10 mouse cellular contexts compared by ENCODE assay signal in genomic region chr7:89903442-89904343, GRCm38 (mm10). TPM values are rescaled to one million over a fixed set of nuclear protein-coding genes. Genes with fewer than 3 reads are reported as not detected.
DNase-seq lines count a peak whose midpoint lies in the region; ATAC-seq and TF ChIP-seq lines count a peak whose summit lies in the region.
"Had no signal": no experiment of that assay in that cellular context is flagged by ENCODE, and none has a peak within 500 bp of the region (broad histone marks: within the 10 kb centered on the region; RNA-seq: fewer than 3 reads in every experiment).

Ccdc81 (minus strand) TSS chr7:89903629.

- H3K27ac ChIP-seq in kidney, embryonic 14.5 days (ENCODE audit: low read depth, low read length) = no peak within 1 kb of the TSS
- no peak within 1 kb of the TSS for H3K27ac ChIP-seq in hindbrain, embryonic 12.5 days
- no peak within 1 kb of the TSS for H3K27ac ChIP-seq in liver, postnatal 0 days (ENCODE audit: low read depth)
- H3K27ac ChIP-seq: liver, embryonic 15.5 days had no signal

- no peak for TF ChIP-seq CTCF in liver, postnatal 0 days (IDR thresholded peaks at IDR 0.05; ENCODE audit: low read depth)

- no peak for DNase-seq in kidney, adult 8-10 months
- peak; percentile 71 for DNase-seq in embryo, embryonic 10 days (ENCODE audit: low spot score)
- peak; percentile 21 for DNase-seq in neural tube, embryonic 10.5 days (ENCODE audit: extremely low spot score, low spot score)
- no peak for DNase-seq in urinary bladder, postnatal 14 days (ENCODE audit: low spot score)
- no peak for DNase-seq in liver, postnatal 0 days
- DNase-seq in right cerebral cortex, postnatal 14 days = no peak
- DNase-seq: thymus, postnatal 14 days had no signal

- ATAC-seq in kidney, embryonic 14.5 days (ENCODE audit: low FRiP score, low TSS enrichment) = peak; percentile 87
- ATAC-seq in hindbrain, embryonic 12.5 days (ENCODE audit: low FRiP score) = peak; percentile 83
- no peak for ATAC-seq in liver, postnatal 0 days

- WGBS in kidney, embryonic 14.5 days = 28% methylated on average over 22 of the region's 22 CpGs
- 27% methylated on average over 22 of the region's 22 CpGs for WGBS in hindbrain, embryonic 12.5 days
- 57% methylated on average over 22 of the region's 22 CpGs for WGBS in liver, postnatal 0 days (ENCODE audit: insufficient replicate concordance)

- peak within 1 kb of the TSS; percentile 7; the same call in 1 of the 2 replicates for H3K4me3 ChIP-seq in kidney, embryonic 14.5 days (ENCODE audit: low read length)
- H3K4me3 ChIP-seq in hindbrain, embryonic 12.5 days = 0 out of 2 replicates have a peak within 1 kb of the TSS, but pooled peaks have one; percentile 6
- H3K4me3 ChIP-seq in liver, postnatal 0 days (ENCODE audit: low read depth, low read length) = no peak within 1 kb of the TSS
- H3K4me3 ChIP-seq: liver, embryonic 15.5 days had no signal

- no peaks in the 10 kb centered on the region for H3K9me3 ChIP-seq in kidney, embryonic 14.5 days (ENCODE audit: control insufficient read depth, low read length)
- no peaks in the 10 kb centered on the region for H3K9me3 ChIP-seq in hindbrain, embryonic 12.5 days (replicated peaks)
- no peaks in the 10 kb centered on the region for H3K9me3 ChIP-seq in liver, postnatal 0 days (ENCODE audit: low read length)
- H3K9me3 ChIP-seq: liver, embryonic 15.5 days had no signal

- no peaks in the 10 kb centered on the region for H3K27me3 ChIP-seq in kidney, embryonic 14.5 days (ENCODE audit: control insufficient read depth, insufficient read depth, low read length)
- no peaks in the 10 kb centered on the region for H3K27me3 ChIP-seq in hindbrain, embryonic 12.5 days
- H3K27me3 ChIP-seq in liver, postnatal 0 days (ENCODE audit: insufficient read depth, low read length) = no peaks in the 10 kb centered on the region
- H3K27me3 ChIP-seq: liver, embryonic 15.5 days had no signal

- no peak for TF ChIP-seq EP300 in liver, postnatal 0 days (IDR thresholded peaks at IDR 0.05; ENCODE audit: low read depth)

- H3K9ac ChIP-seq in kidney, embryonic 14.5 days (ENCODE audit: low read depth, low read length) = peak within 1 kb of the TSS; percentile 18; the same call in 1 of the 2 replicates
- H3K9ac ChIP-seq in hindbrain, embryonic 12.5 days = no peak within 1 kb of the TSS
- no peak within 1 kb of the TSS for H3K9ac ChIP-seq in liver, postnatal 0 days (replicated peaks)
- H3K9ac ChIP-seq: liver, embryonic 15.5 days had no signal

- H3K4me2 ChIP-seq in kidney, embryonic 14.5 days (replicated peaks; ENCODE audit: low read depth, low read length) = peak within 1 kb of the TSS; percentile 38
- H3K4me2 ChIP-seq in hindbrain, embryonic 12.5 days (replicated peaks) = peak within 1 kb of the TSS; percentile 34
- H3K4me2 ChIP-seq in liver, postnatal 0 days (ENCODE audit: low read depth, low read length) = no peak within 1 kb of the TSS
- H3K4me2 ChIP-seq: liver, embryonic 15.5 days had no signal

- no peaks in the 10 kb centered on the region for H3K36me3 ChIP-seq in kidney, embryonic 14.5 days (ENCODE audit: control insufficient read depth, insufficient read depth, low read length)
- H3K36me3 ChIP-seq in hindbrain, embryonic 12.5 days = no peaks in the 10 kb centered on the region
- no peaks in the 10 kb centered on the region for H3K36me3 ChIP-seq in liver, postnatal 0 days (replicated peaks; ENCODE audit: insufficient read depth, low read length)
- H3K36me3 ChIP-seq: liver, embryonic 15.5 days had no signal

- no peaks in the 10 kb centered on the region for H3K4me1 ChIP-seq in kidney, embryonic 14.5 days (ENCODE audit: control insufficient read depth, insufficient read depth, low read length)
- peaks cover 8% of the 10 kb centered on the region for H3K4me1 ChIP-seq in hindbrain, embryonic 12.5 days
- no peaks in the 10 kb centered on the region for H3K4me1 ChIP-seq in liver, postnatal 0 days (ENCODE audit: insufficient read depth)

RNA-seq across cellular contexts. Expression of gene Ccdc81, which starts in this region (rescaled TPM):
- polyA plus RNA-seq in kidney, embryonic 14.5 days (2014; fragmentation: Nextera tagmentation; extraction: Ambion mirVana) = not detected in 2 replicates
- 0.61 and 0.68 TPM in 2 replicates for polyA plus RNA-seq in hindbrain, embryonic 12.5 days (2016; fragmentation: Nextera tagmentation; extraction: Ambion mirVana)
- not detected in 2 replicates for polyA plus RNA-seq in liver, postnatal 0 days (2015; fragmentation: Nextera tagmentation; extraction: Ambion mirVana)
- polyA plus RNA-seq: liver, embryonic 15.5 days had no signal

Comparison
In these comparisons a context has a peak if more than half of its experiments do, and no peak if none do; other contexts are left out.
1. Peak in ATAC-seq, H3K4me3 ChIP-seq, H3K9ac ChIP-seq and H3K4me2 ChIP-seq in kidney, embryonic 14.5 days; RNA of the gene not detected or under 1 TPM.
2. Peak in ATAC-seq, H3K4me3 ChIP-seq and H3K4me2 ChIP-seq in hindbrain, embryonic 12.5 days; RNA of the gene not detected or under 1 TPM.
3. DNase-seq: peak in embryo, embryonic 10 days (single experiment) and neural tube, embryonic 10.5 days (single experiment); none in kidney, adult 8-10 months (0 of 2), urinary bladder, postnatal 14 days (single experiment), liver, postnatal 0 days (single experiment) and right cerebral cortex, postnatal 14 days (single experiment).